Mouse (Mus musculus) thymus, postnatal 10 days (tissue): ENCODE measurements around the gene Zdhhc11.
A peak's percentile ranks its signal among the peaks of the same experiment; 100 is the strongest.

Experiments used
- DNase-seq, 2 experiments: peaks; one replicate each; pipeline ENCODE4 v3.0.0; 2021; ENCODE audit warnings: low spot score in 2 of 2

Gene Zdhhc11

DNA sequence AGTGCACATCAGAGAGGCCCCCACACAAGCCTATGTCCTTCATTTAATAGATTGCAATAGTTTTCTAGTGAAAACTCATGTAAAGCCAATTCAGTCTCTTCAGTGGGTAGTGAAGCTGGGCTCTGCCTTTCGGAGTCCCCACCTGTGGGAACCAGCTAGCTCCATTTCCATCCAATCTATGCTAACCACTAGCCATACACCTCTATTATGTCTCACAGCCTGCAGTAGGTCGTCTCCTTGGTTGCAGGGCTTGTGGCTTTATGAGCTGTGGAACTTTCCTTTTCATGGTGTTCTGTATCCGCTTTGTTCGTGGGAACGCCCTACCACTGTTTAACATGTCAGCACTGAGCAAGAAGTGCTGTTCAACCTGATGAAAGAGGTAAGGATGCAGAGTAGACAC, at the start of gene Zdhhc11:
Gene Zdhhc11 (plus strand): TSS at position 301 of the 400 bp plus-strand sequence.
- DNase-seq = no peak

DNA sequence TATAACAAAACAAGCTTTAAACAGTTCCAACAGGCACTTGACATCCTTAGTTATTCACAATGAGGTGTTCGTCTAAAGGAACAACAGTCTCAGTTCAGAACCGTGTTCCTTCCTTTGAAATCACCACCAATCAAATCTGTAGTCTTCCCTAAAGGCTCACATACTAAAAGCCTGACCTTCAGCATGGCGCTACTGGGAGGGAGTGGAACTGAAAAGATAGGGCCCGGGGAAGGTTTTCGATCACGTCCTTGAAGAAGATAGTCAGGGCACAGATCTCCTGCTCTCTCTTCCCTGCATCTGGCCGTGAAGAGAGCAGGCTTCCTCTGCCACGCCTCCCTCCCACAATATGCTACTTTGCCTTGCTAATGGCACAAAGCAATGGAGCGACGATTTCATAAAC, 31.4 kb upstream of the Zdhhc11 start:
- DNase-seq = no peak

DNA sequence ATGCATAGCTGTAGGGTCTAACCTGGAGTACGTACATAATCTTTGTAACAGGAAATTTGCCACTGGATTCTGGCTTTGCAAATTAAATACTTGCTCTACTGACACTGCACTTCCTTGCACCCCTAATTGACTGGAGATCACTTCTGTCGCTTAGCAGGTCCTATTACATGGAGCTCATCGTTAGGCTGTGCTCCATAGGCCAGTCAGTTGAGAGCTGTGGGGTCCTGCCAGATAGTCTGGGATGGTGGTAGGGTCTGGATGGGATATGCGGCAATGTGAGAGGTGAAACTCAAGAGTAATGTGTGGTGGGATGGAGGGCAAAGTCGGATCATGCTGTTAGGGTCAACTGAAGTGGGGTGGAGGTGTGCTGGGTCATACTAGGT, 26.7 kb upstream of the Zdhhc11 start:
- DNase-seq = no peak

DNA sequence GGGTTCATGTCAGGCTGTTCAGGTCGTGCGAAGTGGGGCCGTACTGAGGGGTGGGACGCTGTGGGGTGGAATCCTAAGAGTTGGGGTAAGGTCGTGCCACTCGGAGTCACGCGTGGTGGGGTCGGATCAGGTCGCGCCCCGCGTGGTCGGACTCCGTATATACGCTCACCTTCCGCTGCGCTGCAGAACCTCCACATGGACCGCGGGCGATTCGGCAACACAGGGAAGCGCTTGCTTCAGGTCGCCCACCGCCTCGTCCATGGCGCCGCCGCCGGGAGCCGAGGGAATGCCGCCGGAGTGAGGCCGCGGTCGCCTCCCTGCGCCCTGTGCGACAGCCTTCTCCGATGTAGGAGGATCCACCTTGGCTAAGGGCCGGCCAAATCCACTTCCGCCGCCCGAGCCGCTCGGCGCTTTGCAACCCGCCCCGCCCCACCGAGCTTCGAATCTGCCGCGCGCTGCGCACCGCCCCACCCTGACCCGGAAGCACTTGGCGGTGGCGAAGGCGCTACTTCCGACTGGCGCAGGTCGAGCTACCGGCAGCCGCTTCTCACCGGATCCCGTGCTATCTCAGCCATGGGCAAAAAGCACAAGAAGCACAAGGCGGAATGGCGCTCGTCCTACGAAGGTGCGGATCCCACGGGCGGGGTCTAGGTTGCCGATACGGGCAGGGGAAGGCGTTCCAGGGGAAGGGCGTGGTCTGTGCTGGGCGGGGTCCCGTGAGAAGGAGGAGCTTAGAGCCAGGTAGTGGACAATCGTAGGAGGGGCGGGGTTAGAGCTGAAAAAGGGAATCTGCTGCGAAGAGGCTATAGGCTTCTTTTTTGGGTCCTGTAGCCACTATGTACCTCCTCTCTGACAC, 26.1 kb upstream of the Zdhhc11 start, which contains the start of the genes Trip13 and Brd9:
Gene Trip13 (minus strand): TSS at position 464 of the 856 bp plus-strand sequence.
Gene Brd9 (plus strand): TSS at position 491 of the 856 bp plus-strand sequence.
- peak; percentile 86 to 94 for DNase-seq

DNA sequence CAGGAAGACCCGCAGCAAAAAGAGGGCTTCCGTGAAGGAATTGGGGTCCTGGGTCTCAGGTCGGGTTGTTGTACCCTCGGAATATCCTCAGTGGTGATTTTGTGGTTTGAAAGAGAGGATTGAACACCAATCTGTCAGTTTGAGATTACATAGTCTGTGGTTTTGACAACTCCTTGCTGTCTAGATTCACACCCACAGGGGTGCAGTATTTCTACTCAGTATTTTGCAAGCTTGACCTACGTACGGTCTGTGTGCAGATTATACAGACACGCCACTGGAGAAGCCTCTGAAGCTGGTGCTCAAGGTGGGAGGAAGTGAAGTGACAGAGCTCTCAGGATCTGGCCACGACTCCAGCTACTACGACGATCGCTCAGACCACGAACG, 25.5 kb upstream of the Zdhhc11 start:
- DNase-seq = peak in 1 of 2 experiments; percentile 3

DNA sequence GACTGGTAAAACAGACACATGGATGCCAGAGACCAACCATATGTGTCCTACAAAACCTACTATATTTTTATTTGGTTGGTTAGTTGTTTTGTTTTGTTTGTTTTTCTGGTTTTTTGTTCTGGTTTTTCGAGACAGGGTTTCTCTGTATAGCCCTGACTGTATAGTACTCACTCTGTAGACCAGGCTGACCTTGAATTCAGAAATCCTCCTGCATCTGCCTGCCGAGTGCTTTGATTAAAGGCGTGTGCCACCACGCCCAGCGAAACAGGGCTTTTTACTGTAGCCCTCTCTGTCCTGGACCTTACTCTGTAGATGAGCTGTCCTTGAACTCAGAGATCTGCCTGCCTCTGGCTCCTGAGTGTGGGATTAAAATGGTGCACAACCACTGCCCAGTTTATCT, 24.6 kb upstream of the Zdhhc11 start:
- DNase-seq = no peak

DNA sequence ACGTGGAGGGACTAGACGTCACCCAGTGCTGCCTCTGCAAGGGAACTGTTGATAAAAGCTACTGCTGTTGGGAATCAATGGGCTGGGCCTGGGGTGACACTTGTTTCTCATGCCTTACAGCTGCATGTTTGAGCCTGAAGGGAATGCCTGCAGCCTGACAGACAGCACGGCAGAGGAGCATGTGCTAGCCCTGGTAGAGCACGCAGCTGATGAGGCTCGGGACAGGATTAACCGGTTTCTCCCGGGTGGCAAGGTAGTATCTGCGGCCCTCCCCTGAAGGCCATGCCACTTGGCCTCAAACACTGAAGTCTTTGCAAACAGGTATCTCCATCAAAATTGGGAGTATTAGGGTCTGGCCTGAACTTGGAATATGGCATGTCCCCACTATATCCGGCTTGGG, 19.0 kb upstream of the Zdhhc11 start:
- no peak for DNase-seq

DNA sequence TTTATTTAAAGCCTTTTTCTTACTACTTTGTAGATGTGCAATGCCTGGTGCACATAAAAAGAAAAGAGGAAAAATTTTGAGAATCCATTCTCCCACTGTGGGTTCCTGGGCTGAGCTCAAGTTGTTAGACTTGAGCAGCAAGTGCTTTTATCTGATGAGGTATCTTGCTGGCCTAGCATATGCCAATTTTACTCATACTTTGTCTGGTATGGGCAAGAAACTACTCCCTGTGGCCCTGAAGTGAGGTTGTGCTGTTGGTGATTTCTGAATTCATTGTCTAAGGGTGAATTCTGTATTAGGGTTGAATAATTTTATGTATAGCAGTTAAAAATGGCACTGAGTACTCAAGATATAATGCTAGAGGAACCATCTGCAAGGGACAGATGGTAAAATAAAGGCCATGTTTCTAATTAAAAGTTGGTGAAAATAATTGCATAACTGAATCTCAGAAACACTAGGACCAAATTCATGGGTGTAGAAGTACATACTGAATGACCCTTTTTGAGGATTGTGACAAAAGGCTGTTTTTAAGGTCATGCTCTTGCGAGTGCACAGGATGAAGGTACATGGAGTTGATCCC, 10.0 kb upstream of the Zdhhc11 start:
- DNase-seq = no peak

DNA sequence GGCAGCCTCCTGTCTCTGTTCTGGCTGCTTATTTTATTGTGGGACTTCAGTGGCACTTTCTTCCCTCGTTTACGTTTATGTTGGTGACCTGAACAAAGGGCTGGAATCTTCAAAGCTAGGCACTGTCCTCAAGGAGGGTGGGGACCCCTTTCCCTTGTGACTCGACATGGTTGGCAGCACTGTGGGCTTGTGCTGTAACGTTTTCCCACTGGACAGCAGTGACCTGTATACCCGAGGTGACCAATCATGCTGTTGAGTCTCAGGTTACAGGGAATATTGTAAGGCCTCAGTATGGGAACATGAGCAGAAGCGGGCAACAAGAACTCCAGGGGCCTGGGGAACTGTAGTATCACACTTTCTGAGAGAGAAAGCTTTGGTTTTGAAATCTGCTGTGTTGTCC, 9.0 kb upstream of the Zdhhc11 start:
- no peak for DNase-seq

DNA sequence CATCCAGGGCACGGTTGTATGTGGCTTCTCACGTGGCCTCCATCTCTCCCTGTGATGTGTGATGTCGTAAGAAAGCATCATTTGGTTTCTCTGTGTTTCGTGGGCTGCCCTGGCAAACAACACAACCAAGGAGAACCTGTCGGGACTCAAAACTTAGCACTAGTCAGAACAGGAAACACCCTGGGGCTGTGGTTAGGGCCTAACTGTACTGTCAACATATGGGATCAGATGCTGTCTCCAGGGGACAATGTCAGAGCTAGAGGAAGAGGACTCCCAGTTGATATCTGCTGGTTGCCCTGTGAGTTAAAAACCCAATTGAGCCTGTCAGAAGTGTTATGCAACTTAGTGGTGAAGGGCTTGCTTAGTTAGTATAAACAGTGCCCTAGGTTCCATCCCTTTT, 8.1 kb upstream of the Zdhhc11 start:
- no peak for DNase-seq

DNA sequence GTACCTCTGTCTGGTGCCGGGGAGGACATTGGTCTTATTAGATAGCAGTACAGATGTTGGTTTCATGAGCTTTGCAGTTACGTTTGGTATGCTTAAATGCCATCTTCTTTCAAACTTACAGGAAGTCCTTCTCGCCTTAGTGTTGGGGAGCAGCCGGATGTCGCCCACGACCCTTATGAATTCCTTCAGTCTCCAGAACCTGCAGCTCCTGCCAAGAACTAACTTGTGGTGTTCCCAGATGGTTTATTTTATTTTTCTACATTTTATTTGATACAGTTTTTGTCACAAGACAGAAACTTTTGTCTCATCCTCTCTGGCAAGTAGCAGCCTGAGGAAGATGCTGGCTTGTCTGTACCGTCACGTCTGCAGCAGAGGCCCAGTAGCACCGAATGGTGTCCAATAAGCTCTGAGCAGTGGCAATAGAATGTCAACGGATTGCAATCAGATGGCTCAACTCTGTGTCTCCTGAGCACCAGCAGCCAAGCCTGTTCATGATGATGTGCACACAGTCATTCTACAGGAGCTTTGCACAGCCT, 3.5 kb upstream of the Zdhhc11 start:
- no peak for DNase-seq

DNA sequence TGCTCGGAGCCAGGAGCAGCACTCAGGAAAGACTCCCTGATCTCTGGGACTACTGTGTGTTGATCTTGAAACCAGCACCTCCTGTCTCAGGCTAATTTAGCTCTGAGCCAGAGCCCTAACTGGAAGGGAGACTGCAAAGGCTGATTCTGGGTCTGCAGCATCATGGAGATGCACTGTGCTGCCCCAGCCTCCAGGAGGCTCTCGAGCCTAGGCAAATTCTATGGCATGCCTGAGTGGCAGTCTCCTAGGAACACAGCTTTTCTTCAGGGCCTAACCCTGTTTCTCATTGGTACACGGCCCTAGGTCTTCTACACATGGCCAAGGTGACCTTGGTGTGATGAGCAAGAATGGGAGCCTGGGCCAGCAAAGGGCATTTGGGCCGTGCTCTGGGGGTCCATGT, 2.5 kb upstream of the Zdhhc11 start:
- DNase-seq = no peak

DNA sequence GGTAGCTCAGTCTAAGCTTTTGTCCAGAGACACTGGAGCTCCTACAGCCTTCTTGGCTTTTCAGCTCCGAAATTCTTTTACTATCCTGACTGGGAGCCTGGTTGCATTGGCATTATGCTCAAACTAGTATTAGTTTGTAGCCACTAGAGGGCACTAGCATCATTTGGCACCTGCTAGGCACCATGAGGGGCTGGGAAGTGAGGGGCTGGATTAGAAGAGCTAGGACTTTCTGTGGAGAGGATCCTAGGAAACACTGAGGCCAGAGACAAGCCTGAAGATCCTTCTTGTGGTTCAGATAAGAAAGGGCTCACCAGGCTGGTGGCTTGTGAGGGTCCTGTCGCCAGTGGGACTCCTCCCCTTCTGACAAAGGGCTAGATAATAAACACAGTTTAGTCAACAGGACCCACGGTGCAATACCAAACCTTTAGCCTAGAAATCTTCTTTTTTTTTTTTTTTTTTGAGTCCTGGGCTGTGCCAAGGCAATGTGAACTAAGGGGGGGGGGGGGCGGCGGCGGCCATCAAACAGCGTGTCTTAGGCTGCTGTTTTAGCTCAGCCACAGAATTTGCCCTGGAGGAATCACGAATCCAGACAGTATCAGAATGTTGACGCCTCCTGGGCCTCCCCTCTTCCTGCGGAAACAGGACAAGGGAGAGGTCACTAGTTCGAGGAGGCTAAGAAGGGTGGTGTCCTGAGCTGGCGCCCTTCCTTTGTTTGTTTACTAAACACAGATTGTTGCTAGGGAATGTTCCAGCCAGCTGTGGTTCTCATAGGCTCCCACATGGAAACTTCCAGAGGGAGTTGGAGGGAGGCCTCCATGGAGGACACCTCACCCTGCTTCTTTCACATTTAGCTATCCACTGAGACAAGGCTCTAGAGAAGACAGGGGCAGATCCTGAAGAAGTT, 7.1 kb downstream of the Zdhhc11 start:
- peak in 1 of 2 experiments; percentile 45 for DNase-seq

DNA sequence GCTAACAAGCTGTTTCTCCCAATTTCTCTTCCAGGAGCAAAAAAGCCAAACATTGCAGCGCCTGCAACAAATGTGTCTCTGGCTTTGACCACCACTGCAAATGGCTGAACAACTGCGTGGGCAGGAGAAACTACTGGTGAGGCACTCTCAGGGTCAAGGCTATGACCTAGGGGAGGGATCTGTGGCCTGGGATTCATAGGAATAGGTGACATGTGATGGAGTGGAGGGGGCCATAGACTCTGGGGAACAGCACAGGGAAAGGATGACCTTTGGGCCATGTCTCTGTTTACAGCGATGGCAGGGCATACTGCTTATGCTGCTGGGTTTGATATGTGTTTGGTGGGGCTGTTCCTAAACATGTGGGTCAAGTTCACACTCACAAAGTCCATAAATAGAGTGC, 10.9 kb downstream of the Zdhhc11 start:
- DNase-seq = no peak

DNA sequence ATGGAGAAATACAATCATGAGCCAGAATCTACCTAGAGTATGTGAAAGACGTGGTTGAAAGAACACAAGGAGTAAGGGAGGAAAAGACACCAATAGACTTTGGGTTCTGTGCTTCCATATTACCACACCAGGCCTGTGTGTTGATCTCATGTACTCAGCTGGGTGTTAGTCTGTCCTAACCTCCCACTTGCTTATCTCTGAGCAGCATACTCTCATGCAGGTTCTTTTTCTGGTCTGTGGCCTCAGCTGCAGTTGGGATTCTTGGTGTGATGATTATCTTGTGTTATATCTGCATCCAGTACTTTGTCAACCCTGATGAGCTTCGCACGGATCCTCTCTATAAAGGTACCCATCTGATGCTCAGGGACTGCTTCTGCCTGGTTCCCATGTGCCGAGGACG, 13.3 kb downstream of the Zdhhc11 start:
- DNase-seq = no peak

DNA sequence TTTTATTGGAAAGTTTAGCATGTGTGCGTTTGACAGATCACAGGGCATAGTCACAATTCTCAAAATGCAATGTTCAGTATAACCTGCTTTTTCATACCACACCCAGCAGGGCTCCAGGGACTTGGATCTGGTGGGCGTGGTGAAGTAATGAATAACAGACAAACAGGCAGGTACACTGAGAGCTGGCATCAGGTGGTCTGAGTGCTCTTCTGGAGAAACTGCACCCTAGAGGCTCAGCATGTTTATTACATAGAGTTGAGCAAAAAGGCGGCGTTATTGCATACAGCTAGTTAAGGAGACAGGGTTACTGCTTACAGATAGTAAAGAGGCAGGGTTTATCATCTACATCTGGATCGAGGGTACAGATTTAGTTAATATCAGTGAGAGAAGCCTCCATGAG, 26.7 kb downstream of the Zdhhc11 start:
- DNase-seq = no peak

DNA sequence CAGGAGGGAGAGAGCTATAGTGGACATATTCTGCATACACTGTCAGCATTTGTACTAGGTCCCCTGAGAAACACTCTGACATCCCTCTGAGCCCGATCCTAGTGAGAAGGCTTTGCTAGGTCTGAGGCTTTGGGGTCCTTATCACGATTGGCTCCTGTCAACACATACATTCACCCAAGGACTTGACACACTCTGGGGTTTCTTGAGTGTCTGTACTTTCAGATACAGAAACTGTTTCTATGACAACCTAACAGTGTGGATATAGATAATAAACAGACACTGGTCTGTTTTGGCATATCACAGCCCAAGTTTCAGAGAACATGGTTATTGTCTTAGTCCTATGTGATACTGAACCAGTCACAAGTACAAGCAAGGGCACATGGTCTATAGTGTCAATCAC, 27.1 kb downstream of the Zdhhc11 start:
- no peak for DNase-seq

DNA sequence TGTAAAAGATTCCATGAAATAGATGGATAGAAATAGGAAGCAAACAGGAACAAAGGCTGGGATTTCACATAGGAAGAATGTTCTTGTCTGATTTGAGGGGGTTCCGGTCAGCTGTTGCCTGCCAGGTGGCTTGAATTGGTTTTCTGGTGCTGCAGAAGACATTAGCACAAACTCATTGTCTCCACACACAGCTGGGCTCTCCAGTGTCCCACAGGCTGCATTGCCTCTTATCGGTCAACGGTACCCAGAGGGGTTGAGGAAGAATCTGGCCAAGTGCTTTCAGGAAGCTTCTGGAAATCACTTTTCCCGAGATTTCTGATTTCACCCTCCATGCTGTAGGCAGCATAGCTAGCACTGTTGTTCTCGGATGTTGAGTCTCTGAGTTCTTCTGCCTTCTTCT, 27.6 kb downstream of the Zdhhc11 start:
- no peak for DNase-seq

DNA sequence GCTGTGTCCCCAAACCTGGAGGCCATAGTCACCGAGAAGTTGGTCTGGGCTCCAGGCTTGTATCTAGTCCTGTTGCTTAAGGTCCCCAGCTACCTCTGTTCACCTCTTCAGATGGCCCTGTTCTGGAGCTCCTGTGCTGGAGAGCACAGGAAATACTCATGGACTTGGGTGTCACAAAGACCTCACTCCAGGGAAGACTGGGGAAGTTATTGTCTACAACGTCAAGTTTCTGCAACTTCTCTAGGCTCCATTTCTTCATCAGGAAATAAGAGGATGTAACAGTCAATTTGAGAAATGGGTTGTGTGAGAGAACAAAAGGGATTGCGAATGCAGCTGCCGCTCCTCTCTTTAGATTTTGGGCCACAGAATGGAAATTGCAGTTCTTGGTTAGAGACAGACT, 32.8 kb downstream of the Zdhhc11 start:
- DNase-seq = no peak

DNA sequence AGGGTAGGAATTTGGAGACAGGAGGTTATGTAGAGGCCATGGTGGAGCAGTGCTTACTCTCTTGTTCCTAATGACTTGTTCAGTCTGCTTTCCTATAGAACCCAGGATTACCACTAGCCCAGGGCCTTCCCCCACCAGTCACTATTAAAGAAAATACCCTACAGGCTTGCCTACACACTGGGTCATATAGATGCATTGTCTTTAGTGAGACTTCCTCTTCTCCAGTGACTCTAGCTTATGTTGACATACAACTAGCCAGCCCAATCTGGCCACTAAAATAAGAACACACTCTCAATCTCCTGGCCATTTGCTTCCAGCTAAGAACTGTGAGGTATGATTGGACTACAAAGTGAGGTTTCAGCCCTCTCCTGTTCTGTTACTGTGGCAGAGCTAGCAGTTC, 36.9 kb downstream of the Zdhhc11 start:
- no peak for DNase-seq

DNA sequence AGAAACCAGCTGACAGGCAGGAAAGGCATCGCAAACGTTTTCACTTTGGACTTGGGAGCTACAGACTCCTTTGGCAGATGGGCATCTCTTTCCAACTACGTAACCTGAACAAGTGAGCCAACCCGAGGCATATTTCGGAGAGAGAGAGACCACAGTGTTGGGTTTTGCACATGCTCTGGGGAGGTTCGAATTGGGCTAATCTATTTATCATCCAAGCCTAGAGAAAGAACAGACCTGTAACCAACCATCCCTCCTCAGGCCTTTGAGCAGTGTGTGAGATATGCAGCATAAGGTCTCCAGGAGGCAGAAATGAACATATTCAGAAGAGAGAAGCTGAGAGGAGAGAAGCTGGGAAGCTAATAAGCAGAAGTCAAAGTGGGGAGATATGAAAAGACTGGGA, 37.3 kb downstream of the Zdhhc11 start:
- no peak for DNase-seq

DNA sequence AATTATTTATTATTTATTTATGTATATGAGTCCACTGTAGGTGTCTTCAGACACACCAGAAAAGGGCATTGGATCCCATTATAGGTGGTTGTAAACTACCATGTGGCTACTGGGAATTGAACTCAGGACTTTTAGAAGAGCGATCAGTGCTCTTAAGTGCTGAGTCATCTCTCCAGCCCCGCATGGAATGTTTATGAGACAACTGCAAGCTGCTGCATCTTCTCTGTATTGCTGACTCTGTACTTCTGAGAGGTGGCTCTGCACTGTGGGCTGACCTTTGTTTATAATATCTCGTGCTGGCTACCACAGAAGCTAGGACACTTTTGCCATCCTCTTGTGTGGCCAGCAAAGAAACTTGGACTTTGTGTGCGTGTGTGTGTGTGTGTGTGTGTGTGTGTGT, 37.8 kb downstream of the Zdhhc11 start:
- DNase-seq = no peak
